Mouse (Mus musculus) erythroblast, embryonic 14.5 days (primary cell): ENCODE data around the gene Ubd. TPM values are rescaled to one million over a fixed set of nuclear protein-coding genes. Genes with fewer than 3 reads are reported as not detected.
"Not testable (repeated sequence)": the region's sequence is repeated elsewhere in the genome, so short reads cannot be mapped to it uniquely, and the experiment has no call there.

Experiments
- H3K27me3 ChIP-seq: 2 replicates; pipeline ENCODE4 v1.6.1; 2012; ENCODE audit warnings: inconsistent platforms; ENCODE audit not compliant: control insufficient read depth
- H3K36me3 ChIP-seq: 2 replicates; pipeline ENCODE4 v1.6.1; 2012; ENCODE audit warnings: mild to moderate bottlenecking, inconsistent platforms; ENCODE audit not compliant: control insufficient read depth
- H3K4me1 ChIP-seq: 2 replicates; pipeline ENCODE4 v1.6.1; 2012; ENCODE audit warnings: inconsistent platforms; ENCODE audit not compliant: control insufficient read depth
- H3K4me3 ChIP-seq: replicated peaks from 2 replicates; pipeline ENCODE3; 2012; ENCODE audit warnings: moderate library complexity, mild to moderate bottlenecking, inconsistent platforms
- H3K9me3 ChIP-seq: 2 replicates; pipeline ENCODE4 v1.6.1; 2012; ENCODE audit warnings: low read length, inconsistent platforms, mixed read lengths; ENCODE audit not compliant: control insufficient read depth
- GATA1 ChIP-seq: IDR thresholded peaks from 2 replicates; pipeline ENCODE4 v1.6.1; 2012; ENCODE audit warnings: low read length, inconsistent platforms, mixed read lengths
- TAL1 ChIP-seq: IDR thresholded peaks from 3 replicates; pipeline ENCODE4 v1.6.1; 2012; ENCODE audit warnings: low read length, inconsistent platforms, mixed read lengths
- polyA plus RNA-seq: library from polyadenylated mRNA; stranded (reverse); fragments of >175 nt; gene quantifications from 2 replicates; pipeline ENCODE4 v1.2.3, GENCODE M21; 2012

The Ubd gene
- polyA plus RNA-seq, 1 experiment, result not detected

DNA sequence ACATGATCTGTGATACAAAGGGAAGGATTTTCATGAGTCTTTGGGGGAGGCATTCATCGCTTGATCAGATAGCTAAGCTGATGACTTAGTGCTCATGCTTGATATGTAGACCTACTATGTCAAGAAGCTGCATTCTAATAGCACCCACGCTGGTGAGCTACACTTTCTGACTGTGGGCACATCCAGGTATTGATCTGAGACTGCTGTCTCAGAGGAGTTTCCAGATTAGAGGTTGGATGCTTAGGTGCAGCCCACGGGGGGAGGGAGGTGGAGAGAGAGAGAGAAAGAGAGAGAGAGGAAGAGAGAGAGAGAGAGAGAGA is 10.2 kb downstream of the Ubd start:
- no peaks in the 10 kb centered on the region for H3K27me3 ChIP-seq
- TF ChIP-seq GATA1, result no peak
- TF ChIP-seq TAL1, result no peak

DNA sequence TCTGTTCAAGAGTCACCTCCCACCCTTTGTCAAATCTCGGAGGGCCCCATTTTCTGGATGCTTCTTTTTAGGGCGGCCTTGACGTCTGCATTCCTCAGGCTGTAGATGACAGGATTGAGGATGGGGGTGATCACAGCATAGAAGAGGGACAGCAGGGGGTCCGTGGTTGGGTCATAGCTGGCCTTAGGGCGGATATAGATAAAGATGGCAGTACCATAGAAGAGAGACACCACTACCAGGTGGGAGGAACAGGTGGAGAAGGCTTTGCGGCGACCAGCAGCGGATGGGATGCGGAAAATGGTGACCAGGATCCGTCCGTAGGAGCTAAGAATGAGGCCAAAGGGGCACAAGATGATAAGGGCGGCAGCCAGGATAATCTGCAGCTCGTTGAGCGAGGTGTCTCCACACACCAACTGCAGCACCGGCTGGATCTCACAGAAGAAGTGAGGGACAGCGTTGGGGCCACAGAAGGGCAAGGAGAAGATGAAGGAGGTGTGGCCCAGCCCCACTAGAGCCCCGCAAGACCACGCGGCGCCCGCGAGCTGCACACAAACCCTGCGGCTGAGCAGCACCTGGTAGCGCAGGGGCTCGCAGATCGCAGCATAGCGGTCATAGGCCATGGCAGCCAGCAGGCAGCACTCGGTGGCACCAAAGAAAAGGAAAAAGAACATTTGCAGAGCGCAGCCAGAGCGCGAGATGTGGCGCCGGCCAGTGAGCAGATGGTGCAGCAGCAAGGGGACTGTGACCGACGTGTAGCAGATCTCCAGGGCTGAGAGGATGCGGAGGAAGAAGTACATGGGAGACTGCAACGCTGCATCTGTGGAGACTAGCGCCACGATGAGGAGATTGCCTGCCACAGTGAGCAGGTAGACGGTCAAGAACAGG is 17.4 kb downstream of the Ubd start:
- H3K9me3 ChIP-seq, result no peaks in the 10 kb centered on the region
- no peaks in the 10 kb centered on the region for H3K4me1 ChIP-seq
- TF ChIP-seq GATA1 (no peak), TAL1 (no peak)
- H3K27me3 ChIP-seq, result peaks cover 14% of the 10 kb centered on the region
- no peak overlapping the region for H3K4me3 ChIP-seq
- no peaks in the 10 kb centered on the region for H3K36me3 ChIP-seq

More for the DNA sequence above, 10.2 kb downstream of the Ubd start:
- Histone ChIP-seq H3K4me1 (no peaks in the 10 kb centered on the region), H3K36me3 (no peaks in the 10 kb centered on the region), H3K9me3 (no peaks in the 10 kb centered on the region), H3K4me3 (no peak overlapping the region)

DNA sequence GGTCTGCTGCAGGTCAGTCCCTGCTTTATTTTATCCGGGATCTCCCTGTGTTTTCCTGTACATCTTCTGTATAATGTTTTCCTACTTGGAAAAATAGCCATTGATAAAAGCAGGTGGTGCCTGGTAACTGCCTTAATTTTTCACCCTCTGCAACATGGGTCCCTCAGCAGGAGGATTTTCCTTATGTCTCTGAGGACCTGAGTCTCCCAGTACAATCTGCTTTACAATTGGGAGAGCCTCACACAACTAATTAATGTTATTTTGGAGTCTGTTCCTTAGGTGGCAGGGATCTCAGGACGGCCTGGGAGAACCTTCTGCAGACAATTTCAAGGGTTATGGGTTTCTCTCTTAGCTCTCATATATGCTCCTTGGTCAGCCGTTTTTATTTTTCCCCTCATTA is 19.3 kb downstream of the Ubd start, which contains the start of gene Olfr95:
TSS of gene Olfr95 (minus strand) at position 101 of the 400 bp plus-strand sequence.
- H3K4me1 ChIP-seq, result no peaks in the 10 kb centered on the region
- H3K9me3 ChIP-seq, result no peaks in the 10 kb centered on the region; the same call in 1 of the 2 replicates
- TF ChIP-seq TAL1 (no peak), GATA1 (no peak)
- peaks cover 14% of the 10 kb centered on the region for H3K27me3 ChIP-seq
- no peak within 1 kb of the TSS for H3K4me3 ChIP-seq
- H3K36me3 ChIP-seq, result no peaks in the 10 kb centered on the region

DNA sequence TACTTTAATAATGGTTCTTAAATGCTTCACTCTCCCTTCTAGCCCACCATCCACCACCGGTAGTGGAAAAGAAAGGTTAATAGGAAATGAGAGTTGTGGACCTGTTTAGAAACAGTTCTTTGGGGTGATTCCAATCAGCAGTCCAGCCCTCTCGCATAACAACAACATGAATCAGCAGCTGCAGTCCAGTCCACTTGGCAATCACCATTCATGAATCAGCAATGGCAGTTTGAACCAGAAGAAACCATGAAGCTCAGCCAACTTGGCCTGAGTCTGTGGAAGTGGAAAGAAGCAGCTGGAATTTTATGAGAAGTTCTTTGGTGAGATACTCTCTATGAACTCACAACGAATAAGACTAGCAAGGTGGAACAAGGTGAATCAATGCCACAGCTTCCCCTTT is 24.8 kb downstream of the Ubd start:
- no peaks in the 10 kb centered on the region for H3K4me1 ChIP-seq
- H3K4me3 ChIP-seq, result no peak overlapping the region
- no peak for TF ChIP-seq TAL1
- no peak for TF ChIP-seq GATA1
- H3K27me3 ChIP-seq, result no peaks in the 10 kb centered on the region
- no peaks in the 10 kb centered on the region for H3K36me3 ChIP-seq
- H3K9me3 ChIP-seq, result no peaks in the 10 kb centered on the region; the same call in 1 of the 2 replicates

DNA sequence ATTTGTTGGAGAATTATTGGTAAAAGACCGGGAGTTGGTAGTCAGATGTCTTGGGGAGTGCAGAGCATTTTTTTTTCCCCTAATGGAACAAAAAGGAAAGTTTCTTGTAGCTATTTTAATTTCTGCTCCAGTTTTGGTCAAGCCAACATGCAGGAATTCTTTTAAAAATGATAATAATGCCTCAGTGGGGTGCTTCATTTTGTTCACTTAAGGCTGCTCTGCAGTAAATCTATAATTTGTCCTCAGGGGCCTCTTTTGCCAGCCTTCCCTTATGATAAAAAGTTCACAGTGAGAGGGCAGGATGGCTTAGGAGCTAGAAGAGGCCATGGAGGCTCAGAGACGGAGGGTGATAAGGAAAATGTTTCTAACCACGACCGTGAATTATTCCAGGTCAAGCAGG is 26.2 kb downstream of the Ubd start, which contains the start of gene Olfr96:
TSS of gene Olfr96 (plus strand) at position 301 of the 400 bp plus-strand sequence.
- no peaks in the 10 kb centered on the region for H3K27me3 ChIP-seq
- TF ChIP-seq GATA1, result no peak
- no peak for TF ChIP-seq TAL1
- H3K4me1 ChIP-seq, result no peaks in the 10 kb centered on the region
- H3K4me3 ChIP-seq, result no peak within 1 kb of the TSS
- H3K9me3 ChIP-seq, result no peaks in the 10 kb centered on the region; the same call in 1 of the 2 replicates
- H3K36me3 ChIP-seq, result no peaks in the 10 kb centered on the region

DNA sequence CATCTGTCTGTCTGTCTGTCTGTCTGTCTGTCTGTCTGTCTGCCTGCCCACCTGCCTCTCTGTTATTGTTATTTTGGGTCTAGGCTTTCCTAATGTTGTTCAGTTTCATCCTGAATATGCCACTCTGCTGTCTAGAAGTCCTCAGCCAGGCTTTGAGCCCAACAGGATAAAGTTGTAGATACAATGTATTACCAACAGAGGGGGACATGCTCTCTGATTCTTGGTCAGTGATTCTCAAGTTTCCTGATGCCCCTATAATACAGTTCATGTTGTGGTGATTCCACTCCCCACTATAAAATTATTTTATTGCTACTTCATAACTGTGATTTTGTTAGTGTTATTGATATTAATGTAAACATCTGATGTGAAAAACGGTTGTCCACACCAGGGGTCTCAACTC is 28.2 kb downstream of the Ubd start:
- TF ChIP-seq GATA1 (no peak), TAL1 (no peak)
- Histone ChIP-seq H3K27me3 (no peaks in the 10 kb centered on the region), H3K4me3 (no peak overlapping the region), H3K9me3 (no peaks in the 10 kb centered on the region), H3K36me3 (no peaks in the 10 kb centered on the region), H3K4me1 (no peaks in the 10 kb centered on the region)

DNA sequence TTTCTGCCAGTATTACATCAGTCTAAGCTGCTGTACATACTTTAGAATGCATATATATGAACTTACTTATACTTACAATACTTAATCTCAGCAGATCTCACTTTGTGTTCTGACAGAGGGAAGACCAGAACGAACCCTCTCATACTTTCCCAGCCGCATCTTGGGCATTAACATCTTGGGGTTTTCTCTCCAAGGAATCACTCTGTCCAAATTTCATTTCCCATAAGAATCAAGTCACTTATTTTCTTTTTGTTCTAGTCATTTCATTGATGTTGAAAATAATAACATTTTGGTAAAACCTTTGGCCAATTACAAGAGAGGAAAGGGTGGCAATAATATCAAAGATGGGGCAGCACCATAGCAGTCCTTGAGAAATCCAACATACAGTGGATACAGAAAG is 43.5 kb downstream of the Ubd start, which contains the start of gene Olfr97:
TSS of gene Olfr97 (minus strand) at position 101 of the 400 bp plus-strand sequence.
- H3K4me1 ChIP-seq, H3K36me3 ChIP-seq, H3K27me3 ChIP-seq, H3K4me3 ChIP-seq: not testable (repeated sequence)
- H3K9me3 ChIP-seq, result peaks cover 11% of the 10 kb centered on the region

DNA sequence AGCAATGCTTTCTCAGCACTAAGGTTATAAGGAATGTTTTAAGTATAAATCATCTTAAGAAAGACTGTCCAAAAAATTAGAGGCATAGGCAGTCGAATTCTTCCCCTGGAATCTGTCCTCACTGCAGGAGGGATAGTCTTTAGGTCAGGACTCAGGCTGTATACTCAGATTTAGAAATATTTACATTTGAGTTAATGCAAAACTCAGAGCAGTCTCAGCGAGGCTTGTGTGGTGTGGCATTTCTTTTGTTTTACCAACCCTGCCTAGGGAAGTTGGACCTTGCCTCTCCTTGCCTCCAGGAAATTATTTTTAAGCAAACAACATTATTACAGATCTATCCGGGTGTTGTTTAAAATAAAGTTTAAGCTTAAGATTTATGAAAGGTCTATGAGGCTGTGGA is 48.5 kb downstream of the Ubd start:
- TF ChIP-seq TAL1, result no peak
- TF ChIP-seq GATA1, result no peak
- no peaks in the 10 kb centered on the region for H3K27me3 ChIP-seq
- H3K36me3 ChIP-seq, result no peaks in the 10 kb centered on the region
- H3K4me3 ChIP-seq, result no peak overlapping the region
- no peaks in the 10 kb centered on the region for H3K4me1 ChIP-seq
- H3K9me3 ChIP-seq, result peaks cover 11% of the 10 kb centered on the region

Other genes starting within 250 kb of the Ubd start
- 7.6 and 9.0 TPM in 2 replicates for gene Ppp1r11, start 242.2 kb upstream of the Ubd start, polyA plus RNA-seq
- gene Znrd1, start 235.3 kb upstream of the Ubd start, polyA plus RNA-seq, result 0.28 and 0.48 TPM in 2 replicates
- 0.04 and 0.07 TPM in 2 replicates for gene Znrd1as, start 235.3 kb upstream of the Ubd start, polyA plus RNA-seq
- not detected in 2 replicates for gene 2410137M14Rik, start 212.7 kb upstream of the Ubd start, polyA plus RNA-seq
- gene H2-M5, start 204.4 kb upstream of the Ubd start, polyA plus RNA-seq, result not detected in 2 replicates
- not detected in 2 replicates for gene Zfp57, start 192.7 kb upstream of the Ubd start, polyA plus RNA-seq
- not detected in 2 replicates for gene Mog, start 170.5 kb upstream of the Ubd start, polyA plus RNA-seq
- gene Gabbr1, start 147.9 kb upstream of the Ubd start, polyA plus RNA-seq, result 0.08 TPM in 1 of 2 replicates, not detected in the other
- not detected in 2 replicates for gene Olfr90, start 105.4 kb upstream of the Ubd start, polyA plus RNA-seq
- 0.04 TPM in 1 of 2 replicates, not detected in the other for gene Olfr91, start 95.6 kb upstream of the Ubd start, polyA plus RNA-seq
- gene Olfr92, start 73.8 kb upstream of the Ubd start, polyA plus RNA-seq, result not detected in 2 replicates
- not detected in 2 replicates for gene Olfr93, start 32.4 kb upstream of the Ubd start, polyA plus RNA-seq
- gene Olfr94, start 7.1 kb downstream of the Ubd start, polyA plus RNA-seq, result not detected in 2 replicates
- gene Olfr95, start 19.2 kb downstream of the Ubd start, polyA plus RNA-seq, result not detected in 2 replicates
- gene Olfr96, start 26.3 kb downstream of the Ubd start, polyA plus RNA-seq, result not detected in 2 replicates
- gene Olfr97, start 43.4 kb downstream of the Ubd start, polyA plus RNA-seq, result not detected in 2 replicates
- 0.06 TPM in 1 of 2 replicates, not detected in the other for gene Olfr98, start 69.9 kb downstream of the Ubd start, polyA plus RNA-seq
- gene H2-M3, start 76.3 kb downstream of the Ubd start, polyA plus RNA-seq, result not detected in 2 replicates
- gene Olfr99, start 89.6 kb downstream of the Ubd start, polyA plus RNA-seq, result not detected in 2 replicates
- gene Olfr101, start 110.4 kb downstream of the Ubd start, polyA plus RNA-seq, result 0.02 TPM in 1 of 2 replicates, not detected in the other
- gene Olfr102, start 123.2 kb downstream of the Ubd start, polyA plus RNA-seq, result not detected in 2 replicates
- not detected in 2 replicates for gene Olfr103, start 145.8 kb downstream of the Ubd start, polyA plus RNA-seq
- not detected in 2 replicates for gene Olfr104-ps, start 165.7 kb downstream of the Ubd start, polyA plus RNA-seq
- not detected in 2 replicates for gene Olfr105-ps, start 185.1 kb downstream of the Ubd start, polyA plus RNA-seq
- gene Olfr106-ps, start 196.5 kb downstream of the Ubd start, polyA plus RNA-seq, result not detected in 2 replicates
- not detected in 2 replicates for gene Olfr107, start 205.3 kb downstream of the Ubd start, polyA plus RNA-seq